Mouse (Mus musculus): Measurements from ENCODE around the gene Klf3. TPM values are rescaled to one million over a fixed set of nuclear protein-coding genes. Genes with fewer than 3 reads are reported as not detected.

Klf3 gene
- total and polyA plus RNA-seq, 2 experiments from 2014 or later: 14.8 to 33.7 TPM

- no peak overlapping the region for H3K4me2 ChIP-seq (ENCODE audit: low read depth)
- ATAC-seq (no peak), DNase-seq (no peak)
- no peaks in the 10 kb centered on the region for H3K36me3 ChIP-seq (ENCODE audit: insufficient read depth)
- WGBS: 70% methylated on average over 7 of the region's 7 CpGs
- peaks cover 11% of the 10 kb centered on the region; the same call in 1 of the 2 replicates for H3K4me1 ChIP-seq (ENCODE audit: insufficient read depth)
- H3K9ac ChIP-seq: no peak overlapping the region
- no peak overlapping the region for H3K27ac ChIP-seq (ENCODE audit: low read depth, low read length)
- H3K9me3 ChIP-seq (ENCODE audit: low read length): no peaks in the 10 kb centered on the region
- no peak overlapping the region for H3K4me3 ChIP-seq (ENCODE audit: low read depth, low read length)
- TF ChIP-seq CTCF (IDR thresholded peaks at IDR 0.05; ENCODE audit: low read depth): no peak
- no peaks in the 10 kb centered on the region for H3K27me3 ChIP-seq (ENCODE audit: insufficient read depth, low read length)
These were observed 6.1 kb downstream of the Klf3 start for GRCm38 (mm10) chr5:64809257-64809656.

DNA sequence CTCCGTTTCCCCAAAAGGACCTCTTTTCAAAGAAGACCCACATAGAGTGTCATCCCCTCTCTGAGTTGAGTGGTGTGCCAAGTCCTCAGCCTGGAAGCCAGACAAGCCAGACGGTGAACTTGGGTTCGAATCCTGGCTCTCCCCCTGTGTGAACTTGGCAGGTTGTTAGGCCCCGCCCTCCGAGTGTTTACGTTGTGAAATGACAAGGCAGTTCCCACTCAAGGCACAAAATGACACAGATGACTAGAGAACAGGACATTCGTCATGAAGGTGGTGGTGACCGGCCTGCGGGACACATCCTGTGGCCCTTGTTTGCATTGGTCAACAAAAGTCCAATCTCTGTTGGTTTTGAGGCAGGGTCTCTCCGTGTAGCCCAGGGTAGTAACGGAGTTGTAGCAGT is 6.7 kb downstream of the Klf3 start:
- ATAC-seq: no peak
- TF ChIP-seq CTCF (IDR thresholded peaks at IDR 0.05; ENCODE audit: low read depth): no peak

GRCm38 (mm10) chr5:64810860-64811499 is 7.8 kb downstream of the Klf3 start:
- Histone ChIP-seq H3K9me3 (ENCODE audit: low read length) (no peaks in the 10 kb centered on the region), H3K27ac (ENCODE audit: low read depth, low read length) (peak overlapping the region; percentile 59), H3K4me3 (ENCODE audit: low read depth, low read length) (no peak overlapping the region), H3K4me2 (ENCODE audit: low read depth) (no peak overlapping the region), H3K36me3 (ENCODE audit: insufficient read depth) (no peaks in the 10 kb centered on the region), H3K9ac (no peak overlapping the region; the same call in 1 of the 2 replicates), H3K4me1 (ENCODE audit: insufficient read depth) (peaks cover 8% of the 10 kb centered on the region; the same call in 1 of the 2 replicates), H3K27me3 (ENCODE audit: insufficient read depth, low read length) (no peaks in the 10 kb centered on the region)
- WGBS: 8% methylated on average over 7 of the region's 9 CpGs
- ATAC-seq (peak; percentile 67), DNase-seq (peak; percentile 44)
- TF ChIP-seq CTCF (IDR thresholded peaks at IDR 0.05; ENCODE audit: low read depth): no peak

More for the DNA sequence above, 6.7 kb downstream of the Klf3 start:
- Histone ChIP-seq H3K9me3 (ENCODE audit: low read length) (no peaks in the 10 kb centered on the region), H3K9ac (no peak overlapping the region), H3K4me1 (ENCODE audit: insufficient read depth) (peaks cover 11% of the 10 kb centered on the region; the same call in 1 of the 2 replicates), H3K27me3 (ENCODE audit: insufficient read depth, low read length) (no peaks in the 10 kb centered on the region), H3K4me3 (ENCODE audit: low read depth, low read length) (no peak overlapping the region), H3K27ac (ENCODE audit: low read depth, low read length) (peak overlapping the region; percentile 59; the same call in 1 of the 2 replicates), H3K4me2 (ENCODE audit: low read depth) (no peak overlapping the region), H3K36me3 (ENCODE audit: insufficient read depth) (no peaks in the 10 kb centered on the region)
- WGBS: 78% methylated on average over 11 of the region's 11 CpGs
- DNase-seq: peak; percentile 13

GRCm38 (mm10) chr5:64811500-64812123 is 8.4 kb downstream of the Klf3 start:
- Histone ChIP-seq H3K27ac (ENCODE audit: low read depth, low read length) (peak overlapping the region; percentile 59), H3K4me2 (ENCODE audit: low read depth) (no peak overlapping the region), H3K9me3 (ENCODE audit: low read length) (no peaks in the 10 kb centered on the region), H3K36me3 (ENCODE audit: insufficient read depth) (no peaks in the 10 kb centered on the region), H3K27me3 (ENCODE audit: insufficient read depth, low read length) (no peaks in the 10 kb centered on the region), H3K9ac (peak overlapping the region; percentile 7; the same call in 1 of the 2 replicates), H3K4me3 (ENCODE audit: low read depth, low read length) (no peak overlapping the region), H3K4me1 (ENCODE audit: insufficient read depth) (peaks cover 8% of the 10 kb centered on the region; the same call in 1 of the 2 replicates)
- TF ChIP-seq CTCF (IDR thresholded peaks at IDR 0.05; ENCODE audit: low read depth): no peak
- WGBS: 9% methylated on average over 14 of the region's 14 CpGs
- DNase-seq (peak; percentile 11), ATAC-seq (no peak; the same call in 1 of the 2 replicates)

- Histone ChIP-seq H3K27ac (ENCODE audit: low read depth, low read length) (peak overlapping the region; percentile 59; the same call in 1 of the 2 replicates), H3K4me1 (ENCODE audit: insufficient read depth) (peaks cover 8% of the 10 kb centered on the region; the same call in 1 of the 2 replicates)
- peak; percentile 13 for DNase-seq
These were observed 9.2 kb downstream of the Klf3 start for GRCm38 (mm10) chr5:64812124-64812982.

DNA sequence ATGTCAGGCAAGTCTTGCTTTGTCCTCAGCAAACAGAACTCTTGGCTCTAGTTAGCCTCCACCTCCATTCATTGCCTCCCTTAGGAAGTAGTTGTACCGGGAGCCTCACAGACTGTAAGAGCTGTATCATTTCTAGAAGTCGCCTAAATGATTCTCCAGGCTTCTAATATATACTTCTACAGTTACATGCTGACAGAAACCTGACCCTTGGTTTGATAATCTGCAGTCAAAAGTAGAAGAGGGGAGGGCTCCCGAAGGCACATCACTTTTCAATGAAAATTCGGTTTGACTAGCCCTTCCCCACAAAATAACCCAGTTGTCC is 9.8 kb downstream of the Klf3 start:
- peak overlapping the region; percentile 29; the same call in 1 of the 2 replicates for H3K27ac ChIP-seq (ENCODE audit: low read depth, low read length)
- TF ChIP-seq CTCF (IDR thresholded peaks at IDR 0.05; ENCODE audit: low read depth): no peak

More at GRCm38 (mm10) chr5:64812124-64812982, 9.2 kb downstream of the Klf3 start:
- Histone ChIP-seq H3K36me3 (ENCODE audit: insufficient read depth) (no peaks in the 10 kb centered on the region), H3K27me3 (ENCODE audit: insufficient read depth, low read length) (no peaks in the 10 kb centered on the region), H3K9me3 (ENCODE audit: low read length) (no peaks in the 10 kb centered on the region), H3K4me3 (ENCODE audit: low read depth, low read length) (no peak overlapping the region), H3K9ac (0 out of 2 replicates have a peak overlapping the region, but pooled peaks have one; percentile 7), H3K4me2 (ENCODE audit: low read depth) (no peak overlapping the region)
- ATAC-seq: no peak
- no peak for TF ChIP-seq CTCF (IDR thresholded peaks at IDR 0.05; ENCODE audit: low read depth)
- WGBS: 15% methylated on average over 22 of the region's 22 CpGs

More for the DNA sequence above, 9.8 kb downstream of the Klf3 start:
- DNase-seq (no peak), ATAC-seq (no peak)
- H3K9me3 ChIP-seq (ENCODE audit: low read length): no peaks in the 10 kb centered on the region
- H3K36me3 ChIP-seq (ENCODE audit: insufficient read depth): no peaks in the 10 kb centered on the region
- no peak overlapping the region for H3K4me2 ChIP-seq (ENCODE audit: low read depth)
- no peaks in the 10 kb centered on the region for H3K27me3 ChIP-seq (ENCODE audit: insufficient read depth, low read length)
- H3K9ac ChIP-seq: no peak overlapping the region
- 26% methylated on average over 4 of the region's 4 CpGs for whole genome bisulfite sequencing
- no peak overlapping the region for H3K4me3 ChIP-seq (ENCODE audit: low read depth, low read length)
- H3K4me1 ChIP-seq (ENCODE audit: insufficient read depth): peaks cover 8% of the 10 kb centered on the region; the same call in 1 of the 2 replicates

Data from forebrain, postnatal 0 days (tissue).